Mouse (Mus musculus) lung, postnatal 4 days (tissue): ENCODE results near the gene Gm10198.

ENCODE experiments used
- DNase-seq, 2 experiments: peaks; one replicate each; pipeline ENCODE4 v3.0.0; 2021

Gm10198 gene

DNA sequence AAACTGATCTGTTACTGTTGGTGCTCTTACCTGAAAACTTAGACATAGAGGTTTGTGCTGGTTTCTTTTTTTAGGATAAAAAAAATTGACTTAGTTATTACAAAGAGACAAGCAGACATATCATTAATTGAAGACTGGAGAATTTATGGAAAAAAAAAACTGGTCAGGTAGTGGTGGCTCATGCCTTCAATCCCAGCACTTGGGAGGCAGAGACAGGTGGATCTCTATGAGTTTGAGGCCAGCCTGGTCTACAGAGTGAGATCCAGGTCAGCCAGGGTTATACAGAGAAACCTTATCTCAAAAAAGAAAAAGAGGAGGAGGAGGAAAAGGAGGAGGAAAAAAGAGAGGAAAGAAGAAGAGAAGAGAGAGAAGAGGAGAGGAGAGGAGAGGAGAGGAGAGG, at the start of gene Gm10198:
TSS of gene Gm10198 (plus strand) at position 301 of the 400 bp plus-strand sequence.
- no peak for DNase-seq

DNA sequence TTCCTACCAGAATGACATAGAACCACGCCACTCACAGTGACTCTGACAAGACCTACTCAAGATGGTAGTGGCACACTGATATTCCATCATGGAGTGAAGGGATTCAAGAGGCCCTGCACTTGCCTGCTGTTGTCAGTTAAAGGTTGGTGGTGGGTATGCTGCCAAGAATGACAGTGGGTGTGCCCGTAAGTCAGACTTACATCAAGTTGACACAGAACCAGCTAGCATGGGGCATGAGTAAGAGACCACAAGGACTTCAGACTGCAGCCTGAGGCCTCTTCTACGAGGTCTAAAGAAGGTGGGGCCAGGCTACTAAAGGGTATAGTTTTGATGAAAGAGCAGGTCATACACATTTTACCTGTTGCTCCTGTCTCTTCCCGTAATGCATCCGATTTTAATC, 47.3 kb upstream of the Gm10198 start:
- no peak for DNase-seq

DNA sequence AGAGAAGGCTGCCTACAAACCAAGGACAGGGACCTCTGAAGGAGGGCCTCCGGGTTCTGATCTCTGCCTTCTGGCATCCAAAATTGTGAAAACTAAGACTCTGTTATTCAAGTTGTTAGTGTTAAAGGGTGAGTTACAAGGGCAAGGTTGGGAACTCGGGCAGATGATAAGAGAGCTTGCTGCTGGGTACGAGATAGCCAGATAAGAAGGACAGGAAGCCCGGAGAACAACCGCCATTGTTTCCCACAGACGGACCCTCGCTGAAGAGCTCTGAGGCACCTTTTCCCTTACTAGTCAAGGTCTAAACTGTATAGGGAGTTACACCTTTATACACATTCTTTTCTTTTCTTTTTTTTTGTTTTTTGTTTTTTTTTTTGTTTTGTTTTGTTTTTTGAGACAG, 39.8 kb upstream of the Gm10198 start:
- DNase-seq, result no peak

DNA sequence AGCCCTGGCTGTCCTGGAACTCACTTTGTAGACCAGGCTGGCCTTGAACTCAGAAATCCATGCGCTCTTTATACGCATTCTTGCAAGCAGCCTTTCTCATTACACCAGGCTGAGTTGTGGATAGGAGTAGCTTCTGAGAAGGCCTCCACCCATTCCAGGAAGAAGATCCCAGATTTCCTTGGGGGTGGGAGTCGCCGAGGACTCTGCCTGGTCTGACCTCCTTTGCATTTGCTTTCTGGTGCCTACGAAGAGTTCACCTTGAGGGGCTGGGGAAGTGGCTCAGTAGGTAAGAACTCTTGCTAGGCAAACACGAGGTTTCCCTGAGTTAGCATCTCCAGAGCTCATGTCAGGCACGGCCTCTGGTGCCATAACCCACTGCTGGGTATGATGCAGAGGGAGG, 39.4 kb upstream of the Gm10198 start:
- DNase-seq, result no peak

DNA sequence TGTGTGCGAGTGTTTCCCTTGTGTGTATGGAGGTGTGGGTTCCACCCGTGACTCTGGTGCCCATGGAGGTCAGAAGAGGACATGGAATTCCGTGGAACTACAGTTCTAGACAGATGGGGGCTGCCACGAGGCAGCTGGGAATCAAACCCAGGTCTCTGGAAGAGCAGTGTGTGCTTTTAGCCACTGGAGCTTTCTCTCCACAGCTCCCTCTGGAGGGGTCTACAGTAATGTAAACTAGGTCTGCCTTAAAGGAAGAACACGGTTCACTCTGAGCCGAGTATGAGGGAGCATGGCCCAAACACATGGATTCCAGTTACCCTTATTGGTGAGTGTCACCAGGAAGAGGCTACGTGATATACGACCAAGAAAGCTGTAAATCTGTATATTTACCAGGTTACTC, 38.6 kb upstream of the Gm10198 start:
- no peak for DNase-seq

DNA sequence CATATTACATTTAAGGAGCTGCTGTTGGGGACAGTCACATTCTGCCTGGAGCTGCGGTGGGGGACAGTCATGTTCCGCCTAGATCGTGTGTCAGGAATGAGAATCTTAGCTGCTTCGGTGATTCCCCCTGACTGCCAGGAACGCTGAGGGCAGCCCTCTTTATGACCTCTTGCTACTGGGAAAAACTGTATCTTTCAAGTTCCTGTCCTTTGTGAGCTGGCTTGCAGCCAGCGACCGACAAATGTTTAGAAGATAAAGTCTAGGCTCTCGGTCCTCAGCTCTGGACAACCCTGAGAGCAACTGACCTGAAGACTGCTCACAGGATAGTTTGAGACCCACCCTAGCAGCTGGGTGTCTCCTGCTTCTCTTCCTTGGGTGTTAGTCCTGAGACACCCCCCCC, 37.3 kb upstream of the Gm10198 start:
- no peak for DNase-seq

DNA sequence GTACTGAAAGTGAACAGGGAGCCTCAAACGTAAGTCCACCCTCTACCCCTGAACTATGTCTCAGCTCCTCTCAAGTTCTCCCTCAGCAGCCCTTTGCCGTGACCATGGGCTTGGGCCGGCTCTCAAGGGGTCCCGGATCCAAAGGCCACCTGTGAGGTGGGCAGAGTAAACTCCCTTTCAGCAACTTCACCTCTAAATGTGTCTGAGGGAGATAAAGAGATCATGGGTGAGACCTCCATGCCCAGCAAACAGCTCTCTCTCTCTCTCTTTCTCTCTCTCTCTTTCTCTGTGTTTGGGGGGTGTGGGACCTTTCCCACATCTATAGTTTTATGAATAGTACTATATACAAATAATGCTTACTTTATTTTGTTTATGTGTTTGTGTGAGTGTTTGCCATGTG, 36.2 kb upstream of the Gm10198 start:
- DNase-seq, result no peak

DNA sequence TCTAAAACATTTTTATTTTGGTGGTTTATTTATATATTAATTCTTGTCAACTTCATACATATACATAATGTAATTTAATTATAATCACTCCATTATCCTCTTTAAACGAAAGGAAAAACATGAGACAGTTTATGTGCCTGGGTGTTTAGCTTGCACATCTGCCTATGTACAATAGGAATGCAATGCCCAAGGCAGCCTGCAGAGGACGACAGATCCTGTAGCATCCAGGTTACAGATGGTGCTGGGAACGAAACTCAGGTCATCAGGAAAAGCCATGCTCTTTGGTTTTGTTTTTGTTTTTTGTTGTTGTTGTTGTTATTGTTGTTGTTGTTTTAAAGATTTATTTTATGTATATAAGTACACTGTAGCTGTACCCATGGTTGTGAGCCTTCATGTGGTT, 32.4 kb upstream of the Gm10198 start:
- DNase-seq, result no peak

DNA sequence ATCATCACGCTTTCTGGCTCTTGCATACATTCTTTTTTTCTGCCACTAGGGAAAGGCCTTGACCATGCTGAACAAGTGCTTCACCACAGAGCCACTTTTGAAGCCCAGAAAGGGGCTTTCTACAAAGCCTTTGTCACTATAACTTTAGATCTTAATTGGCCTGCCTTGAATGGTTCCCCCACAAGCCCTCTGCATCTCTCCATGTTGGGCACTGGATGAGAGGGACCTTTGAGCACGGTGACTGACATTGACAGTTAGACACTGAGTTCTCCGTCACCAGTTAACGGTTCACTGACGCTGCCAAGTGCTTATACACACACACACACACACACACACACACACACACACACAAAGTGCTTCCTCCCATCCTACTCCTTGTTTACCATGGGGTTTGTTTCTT, 30.0 kb upstream of the Gm10198 start:
- no peak for DNase-seq

DNA sequence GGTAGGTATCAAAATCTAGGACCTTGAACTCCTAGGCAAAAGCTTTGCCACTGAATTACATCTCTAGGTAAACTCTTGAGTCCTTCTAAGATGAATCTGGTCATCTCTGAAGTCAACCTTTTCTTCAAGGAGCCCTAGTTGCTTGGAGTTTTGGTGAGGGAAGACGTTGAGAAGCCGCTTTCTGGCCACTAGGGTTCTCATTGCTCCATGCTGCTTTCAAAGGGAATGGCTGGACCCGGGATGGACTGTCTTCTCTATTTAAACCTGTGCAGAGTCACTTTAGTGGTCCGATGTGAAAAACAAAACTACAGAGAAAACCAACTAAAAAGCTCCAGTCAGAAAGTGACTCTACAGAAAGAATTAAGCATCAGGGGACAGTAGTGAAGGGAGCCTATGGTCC, 18.4 kb upstream of the Gm10198 start:
- no peak for DNase-seq

DNA sequence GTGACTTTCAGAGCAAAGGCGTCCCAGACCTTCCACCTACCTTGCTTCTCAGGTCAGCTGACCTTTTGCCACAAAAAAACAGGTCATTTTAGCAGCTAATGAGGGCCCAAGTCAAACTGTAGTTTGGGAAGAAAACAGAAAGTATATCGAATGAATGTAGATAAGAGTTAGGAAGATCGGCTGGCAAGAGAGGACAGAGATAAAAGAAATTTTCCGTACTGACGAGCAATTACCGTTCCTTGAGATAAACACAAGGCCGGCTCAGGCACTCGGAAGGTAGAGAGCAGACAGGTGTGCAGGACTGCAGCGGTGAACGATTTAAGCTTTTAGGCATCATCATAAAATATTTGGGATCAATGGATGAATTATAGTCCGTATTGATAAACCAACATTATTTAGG, 15.4 kb upstream of the Gm10198 start:
- no peak for DNase-seq

DNA sequence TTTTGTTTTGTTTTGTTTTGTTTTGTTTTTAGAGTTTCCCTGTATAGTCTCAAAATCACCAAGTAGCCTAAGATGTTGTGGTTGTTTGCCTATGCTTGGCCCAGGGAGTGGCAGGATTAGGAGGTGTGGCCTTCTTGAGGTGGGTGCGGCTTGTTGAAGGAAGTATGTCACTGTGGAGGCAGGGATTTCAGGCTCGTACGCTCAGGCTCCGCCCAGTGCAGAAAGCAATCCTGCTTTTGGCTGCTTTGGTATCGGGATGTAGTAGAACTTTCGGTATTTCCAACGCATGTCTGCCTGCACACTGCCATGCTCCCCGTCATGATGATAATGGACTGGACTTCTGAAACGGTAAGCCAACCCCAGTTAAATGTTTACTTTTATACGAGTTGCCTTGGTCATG, 12.5 kb upstream of the Gm10198 start:
- DNase-seq, result no peak

DNA sequence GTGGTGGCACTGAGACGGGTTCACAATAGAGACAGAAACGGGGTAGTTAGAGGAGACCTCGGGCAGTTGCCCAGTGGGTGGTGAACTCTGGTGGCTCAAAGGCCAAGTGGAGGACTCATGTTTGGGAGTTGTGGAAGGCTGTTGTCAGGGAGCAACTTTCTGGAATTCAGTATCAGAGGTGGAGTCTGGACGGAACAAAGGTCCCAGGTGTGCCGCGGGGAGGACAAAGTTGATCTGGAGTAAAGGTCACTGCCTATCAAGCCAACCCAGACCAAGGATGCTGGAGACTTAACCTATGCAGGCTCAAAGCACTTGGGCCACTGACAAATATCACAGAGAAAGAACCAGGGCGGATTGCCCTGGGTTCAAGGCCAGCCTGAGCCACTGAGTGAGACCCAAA, 5.5 kb downstream of the Gm10198 start:
- DNase-seq, result no peak

DNA sequence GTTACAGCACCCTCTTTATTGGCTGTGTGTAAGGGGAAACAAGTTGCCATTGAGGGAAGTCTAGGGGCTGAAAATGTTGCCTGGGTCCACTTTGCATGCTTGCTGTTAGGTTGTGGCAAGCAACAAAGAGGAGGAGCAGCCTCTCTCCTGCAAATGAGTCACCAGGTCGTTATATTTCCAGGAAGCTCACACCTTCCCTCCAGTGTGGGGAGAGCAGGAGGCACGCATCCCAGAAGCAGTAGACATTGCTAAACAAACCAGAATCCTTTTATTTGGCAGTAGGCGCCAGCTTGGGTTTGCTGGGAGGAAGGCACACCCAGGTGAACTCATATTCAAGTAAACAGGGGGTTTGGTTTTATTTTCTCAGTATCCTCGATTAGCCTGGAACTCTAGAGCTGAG, 8.8 kb downstream of the Gm10198 start:
- DNase-seq, result no peak

DNA sequence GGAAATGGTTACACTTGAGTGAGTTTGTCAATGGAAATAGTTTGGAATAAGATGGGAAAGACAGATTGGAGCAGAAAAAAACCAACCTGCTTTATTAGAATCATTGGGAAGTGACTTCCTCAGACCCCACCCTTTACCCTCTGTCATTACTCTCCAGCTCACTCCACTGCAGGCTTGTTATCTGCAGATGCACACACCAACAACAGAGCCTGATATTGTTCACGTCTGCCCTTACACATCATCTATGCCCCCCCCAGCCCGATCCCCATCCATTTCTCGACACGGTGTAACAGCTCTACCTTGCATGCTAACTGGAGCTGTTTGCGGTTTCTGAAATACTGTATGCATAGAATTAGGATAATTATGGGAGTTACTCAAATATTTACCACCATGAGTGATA, 12.2 kb downstream of the Gm10198 start:
- no peak for DNase-seq

DNA sequence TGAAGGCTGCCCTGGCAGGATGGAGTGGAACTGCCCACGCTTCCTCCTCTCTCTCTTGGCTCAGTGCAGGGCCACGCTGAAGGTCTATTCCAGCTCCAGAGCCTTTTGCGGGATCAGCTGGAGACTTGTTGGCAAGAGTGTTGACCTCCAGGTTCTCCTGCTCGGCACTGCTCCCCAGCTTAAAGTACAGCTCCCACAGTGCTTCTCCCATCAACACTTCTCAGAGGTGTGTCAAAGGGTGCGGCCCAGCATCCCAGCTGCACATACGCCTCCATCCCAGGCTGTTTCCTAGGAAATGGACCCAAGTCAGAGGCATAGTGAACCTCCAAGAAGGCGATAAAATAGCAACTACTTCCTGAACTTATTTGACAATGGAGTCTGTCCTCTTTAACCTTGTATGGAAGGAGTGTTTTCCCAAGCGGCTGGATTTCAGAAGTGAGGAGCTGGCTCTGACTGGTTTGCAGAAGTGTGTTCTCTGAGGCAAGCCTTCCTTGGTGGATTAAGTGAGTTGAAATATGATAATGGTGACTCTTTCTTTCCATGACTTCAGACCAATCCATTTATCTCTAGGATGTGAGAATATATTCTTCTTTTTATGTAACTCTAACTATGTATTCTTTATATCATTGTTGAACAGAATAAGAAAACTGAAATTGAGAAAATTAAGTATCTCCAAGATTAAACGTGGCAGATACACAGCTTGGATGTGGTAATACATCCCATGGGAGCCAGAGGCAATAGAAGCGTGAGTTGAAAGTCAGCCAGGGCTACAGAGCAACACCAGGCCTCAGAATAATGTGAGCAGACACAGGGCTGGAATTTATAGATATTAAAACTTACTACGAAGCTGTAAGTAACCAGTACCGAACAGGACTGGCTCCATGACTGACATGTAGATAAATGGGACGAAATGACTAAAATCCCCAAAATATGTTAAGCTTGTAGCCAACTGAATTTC, 23.9 kb downstream of the Gm10198 start:
- no peak for DNase-seq

DNA sequence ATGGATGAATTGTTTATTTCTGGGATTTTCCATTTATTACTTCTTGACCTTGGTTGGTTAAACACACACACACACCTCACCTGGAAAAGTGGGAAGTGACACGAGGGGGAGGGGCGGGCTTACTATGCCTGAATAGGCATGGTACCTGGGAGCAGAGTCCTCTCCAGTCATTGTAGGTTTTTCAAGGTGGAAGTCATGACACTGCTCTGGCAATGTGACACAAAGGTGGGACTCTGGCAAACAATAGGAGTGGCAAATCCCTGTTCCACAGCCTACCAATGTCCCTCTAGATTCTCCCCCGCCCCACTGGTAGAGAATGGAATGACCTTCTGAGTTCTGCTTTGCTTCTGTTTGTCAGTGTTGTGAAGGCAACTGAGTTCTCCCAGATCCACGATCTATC, 27.8 kb downstream of the Gm10198 start:
- no peak for DNase-seq

DNA sequence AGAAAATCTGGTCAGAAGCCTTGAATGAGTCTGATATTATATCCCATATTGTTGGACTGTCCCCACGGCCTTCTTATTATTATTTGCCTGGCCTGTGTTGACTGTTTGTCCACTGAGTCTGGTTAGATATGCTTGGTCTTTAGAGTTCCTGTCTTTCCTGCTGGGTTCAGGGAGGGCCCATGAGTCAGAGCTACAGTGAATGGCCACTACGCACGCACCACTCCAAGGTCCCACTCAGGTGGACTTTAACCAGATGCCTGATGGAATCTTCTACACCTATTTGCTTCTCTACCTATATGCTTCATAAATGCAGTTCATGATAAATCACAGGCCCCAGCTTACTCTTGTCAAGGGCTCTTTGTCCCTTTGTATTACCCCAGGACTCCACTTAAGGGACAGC, 29.8 kb downstream of the Gm10198 start:
- DNase-seq, result no peak

DNA sequence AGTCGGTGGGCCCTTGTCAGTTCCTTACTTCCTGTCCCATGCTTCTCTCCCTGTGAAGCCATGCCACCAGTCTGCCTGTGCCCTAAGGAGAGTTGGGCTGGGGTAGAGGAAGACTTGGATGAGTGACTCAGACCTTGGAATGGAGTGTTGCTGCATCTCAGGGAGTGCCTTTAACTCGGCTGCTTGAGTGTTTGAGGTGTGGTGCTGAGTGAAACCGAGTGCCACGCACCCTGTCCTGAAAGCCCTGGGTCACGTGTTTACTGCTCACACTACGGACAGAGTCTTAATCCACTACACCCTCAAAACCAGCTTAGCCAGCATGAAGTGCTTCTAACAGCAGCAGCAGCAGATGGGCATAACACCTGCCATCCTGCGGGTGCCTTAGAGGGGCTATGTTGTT, 30.5 kb downstream of the Gm10198 start:
- peak; percentile 12 to 31 for DNase-seq

DNA sequence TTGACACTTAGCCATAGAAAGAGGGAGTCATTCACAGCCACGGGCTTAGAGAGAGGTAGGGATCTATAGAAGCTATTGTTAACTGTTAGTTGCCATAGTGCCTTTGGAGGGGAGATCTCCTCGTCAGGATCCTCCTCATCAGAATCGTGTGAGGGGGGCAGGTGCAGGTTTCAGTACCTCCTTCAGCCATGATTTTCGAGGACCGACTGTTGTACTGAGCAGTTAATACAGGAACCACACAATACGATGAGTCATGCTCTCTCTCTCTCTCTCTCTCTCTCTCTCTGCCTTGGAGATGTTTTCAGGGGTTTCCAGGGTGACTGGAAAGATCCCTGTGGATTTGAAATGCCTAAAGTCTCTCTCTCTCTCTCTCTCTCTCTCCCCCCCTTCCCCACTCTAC, 31.5 kb downstream of the Gm10198 start:
- no peak for DNase-seq

DNA sequence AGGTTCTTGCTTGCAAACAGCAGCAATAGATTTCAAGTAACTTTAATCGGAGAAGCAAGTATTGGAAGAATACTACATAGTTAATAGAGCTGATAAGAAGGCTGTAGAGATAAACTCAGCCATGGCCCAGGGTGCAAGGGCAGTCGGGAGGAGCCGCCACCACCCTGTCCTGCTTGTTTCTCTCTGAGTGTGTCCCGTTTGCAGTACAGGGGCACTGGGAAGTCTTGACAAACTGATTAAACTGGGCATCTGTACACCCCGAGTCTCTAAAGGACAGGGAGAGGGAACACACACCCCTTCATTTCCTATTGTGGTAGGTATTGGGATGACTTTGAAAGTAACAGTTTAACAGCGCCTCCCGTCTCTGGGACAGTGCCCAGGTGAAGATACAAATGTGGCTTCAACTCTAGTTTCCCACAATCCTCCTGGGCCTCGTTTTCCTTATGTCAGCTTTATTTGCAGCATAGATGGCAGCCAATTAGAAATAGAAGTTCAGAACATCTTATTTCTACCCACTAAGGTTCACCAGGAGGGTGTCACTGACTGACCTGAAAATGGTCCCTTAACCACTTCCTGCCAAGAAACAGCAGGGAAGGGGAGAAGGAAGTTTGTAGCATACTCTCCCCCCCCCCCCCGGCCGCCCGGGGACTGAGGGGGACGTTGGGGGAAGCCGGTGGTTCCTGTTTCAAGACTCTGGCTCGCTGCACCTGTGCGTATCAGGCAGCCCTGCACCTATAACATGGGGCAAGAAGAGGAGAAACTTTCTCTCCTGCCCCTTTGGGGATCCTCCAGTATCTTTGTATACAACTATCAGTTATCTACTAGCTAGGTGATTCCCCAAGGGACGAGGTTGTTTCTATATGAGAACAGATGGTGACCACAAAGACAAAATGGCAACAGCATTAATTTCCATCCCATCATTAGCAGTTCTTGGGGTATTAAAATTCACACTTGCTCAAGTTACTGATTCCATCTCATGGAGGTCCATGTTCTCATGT, 41.9 kb downstream of the Gm10198 start:
- DNase-seq, result no peak

DNA sequence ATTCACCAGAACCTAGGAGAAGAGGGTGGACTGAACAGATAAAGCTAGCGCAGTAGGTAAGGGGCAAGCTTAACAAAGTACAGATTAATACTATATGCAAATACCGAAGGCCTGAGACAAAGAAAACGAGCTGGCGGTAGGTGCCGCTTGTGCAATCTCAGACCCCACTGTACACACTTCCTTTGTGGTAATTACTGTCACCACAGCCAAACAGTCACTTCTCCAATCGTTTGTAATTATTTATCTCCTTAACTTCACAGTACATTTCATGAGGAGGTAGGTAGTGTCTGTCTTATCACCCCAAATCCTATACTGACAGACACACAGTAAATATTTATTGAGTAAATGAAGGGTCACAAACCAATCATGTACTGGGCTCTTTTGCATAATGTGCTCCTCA, 47.7 kb downstream of the Gm10198 start:
- peak in 1 of 2 experiments; percentile 8 for DNase-seq
